Comparison of ENCODE assay signal across 7 mouse cellular contexts in genomic region chr10:81429605-81430061, GRCm38 (mm10). TPM values are rescaled to one million over a fixed set of nuclear protein-coding genes. Genes with fewer than 3 reads are reported as not detected.
DNase-seq lines count a peak whose midpoint lies in the region; ATAC-seq and TF ChIP-seq lines count a peak whose summit lies in the region.

No protein-coding gene starts in this region.

- peak overlapping the region; percentile 88 for H3K4me2 ChIP-seq in hindbrain, embryonic 16.5 days (ENCODE audit: low read length)
- peak overlapping the region; percentile 75 for H3K4me2 ChIP-seq in limb, embryonic 14.5 days (replicated peaks; ENCODE audit: low read depth, low read length, severe bottlenecking)
- H3K4me2 ChIP-seq in midbrain, embryonic 14.5 days (ENCODE audit: low read length) = peak overlapping the region; percentile 90

- H3K4me1 ChIP-seq in hindbrain, embryonic 16.5 days (ENCODE audit: control insufficient read depth, insufficient read depth, low read depth, low read length) = peaks cover 49% of the 10 kb centered on the region
- peaks cover 34% of the 10 kb centered on the region for H3K4me1 ChIP-seq in limb, embryonic 14.5 days (ENCODE audit: control insufficient read depth, insufficient read depth, low read length)
- H3K4me1 ChIP-seq in midbrain, embryonic 14.5 days (ENCODE audit: control insufficient read depth, insufficient read depth, low read length) = peaks cover 20% of the 10 kb centered on the region

- no peak for TF ChIP-seq POLR2A in limb, embryonic 14.5 days (IDR thresholded peaks at IDR 0.05; ENCODE audit: borderline replicate concordance, extremely low read depth, insufficient read depth, insufficient read length)

- H3K4me3 ChIP-seq in hindbrain, embryonic 16.5 days (ENCODE audit: low read length) = peak overlapping the region; percentile 82
- peak overlapping the region; percentile 77 for H3K4me3 ChIP-seq in limb, embryonic 14.5 days (replicated peaks; ENCODE audit: low read length)
- peak overlapping the region; percentile 82 for H3K4me3 ChIP-seq in midbrain, embryonic 14.5 days (replicated peaks; ENCODE audit: low read depth, low read length)

- DNase-seq in adipocyte (ENCODE audit: low spot score) = peak; percentile 85
- DNase-seq in cerebellum, postnatal 14 days = peak; percentile 67 to 71
- DNase-seq in gastrocnemius, adult 8-10 months (ENCODE audit: low spot score in 2 of 2) = peak; percentile 82 to 87
- DNase-seq in limb, embryonic 14.5 days (ENCODE audit: low spot score) = peak; percentile 91
- DNase-seq in midbrain, embryonic 14.5 days = peak; percentile 77
- DNase-seq in spleen, postnatal 10 days (ENCODE audit: low spot score in 2 of 2) = peak; percentile 74 to 90

- peak overlapping the region; percentile 87 for H3K9ac ChIP-seq in hindbrain, embryonic 16.5 days (ENCODE audit: low read depth, low read length)
- H3K9ac ChIP-seq in limb, embryonic 14.5 days (ENCODE audit: low read depth, low read length, severe bottlenecking) = peak overlapping the region; percentile 81
- peak overlapping the region; percentile 89 for H3K9ac ChIP-seq in midbrain, embryonic 14.5 days (replicated peaks; ENCODE audit: low read length)

- WGBS in hindbrain, embryonic 16.5 days = under 1% methylated on average over 20 of the region's 20 CpGs
- WGBS in limb, embryonic 14.5 days = under 1% methylated on average over 18 of the region's 20 CpGs
- 1% methylated on average over 20 of the region's 20 CpGs for WGBS in midbrain, embryonic 14.5 days

- H3K36me3 ChIP-seq in hindbrain, embryonic 16.5 days (ENCODE audit: control insufficient read depth, insufficient read depth, low read length) = no peaks in the 10 kb centered on the region
- no peaks in the 10 kb centered on the region for H3K36me3 ChIP-seq in limb, embryonic 14.5 days (ENCODE audit: control insufficient read depth, insufficient read depth, low read length)
- no peaks in the 10 kb centered on the region for H3K36me3 ChIP-seq in midbrain, embryonic 14.5 days (ENCODE audit: control insufficient read depth, insufficient read depth, low read length)

- no peaks in the 10 kb centered on the region; the same call in 1 of the 2 replicates for H3K9me3 ChIP-seq in hindbrain, embryonic 16.5 days (ENCODE audit: control insufficient read depth, low read length)
- no peaks in the 10 kb centered on the region for H3K9me3 ChIP-seq in limb, embryonic 14.5 days (ENCODE audit: control insufficient read depth, low read length)
- H3K9me3 ChIP-seq in midbrain, embryonic 14.5 days (ENCODE audit: control insufficient read depth, low read length) = no peaks in the 10 kb centered on the region

- ATAC-seq in hindbrain, embryonic 16.5 days = no peak
- no peak for ATAC-seq in limb, embryonic 14.5 days (ENCODE audit: low FRiP score, low read depth)
- 0 out of 2 replicates have a peak, but pooled peaks have one; percentile 1 for ATAC-seq in midbrain, embryonic 14.5 days (ENCODE audit: low FRiP score, low TSS enrichment)

- H3K27ac ChIP-seq in hindbrain, embryonic 16.5 days (ENCODE audit: low read depth, low read length) = peak overlapping the region; percentile 96
- H3K27ac ChIP-seq in limb, embryonic 14.5 days (replicated peaks; ENCODE audit: low read depth, low read length) = peak overlapping the region; percentile 85
- H3K27ac ChIP-seq in midbrain, embryonic 14.5 days (replicated peaks; ENCODE audit: low read depth, low read length) = peak overlapping the region; percentile 94

- peaks cover 12% of the 10 kb centered on the region for H3K27me3 ChIP-seq in hindbrain, embryonic 16.5 days (replicated peaks; ENCODE audit: control insufficient read depth, insufficient read depth, low read length)
- 0 out of 2 replicates have a peak, but pooled peaks cover 4% of the 10 kb centered on the region for H3K27me3 ChIP-seq in limb, embryonic 14.5 days (ENCODE audit: control insufficient read depth, insufficient read depth, low read length)
- H3K27me3 ChIP-seq in midbrain, embryonic 14.5 days (ENCODE audit: control insufficient read depth, insufficient read depth, low read length) = peaks cover 23% of the 10 kb centered on the region; the same call in 1 of the 2 replicates

RNA-seq across cellular contexts. Expression of gene Nfic, which starts 25.8 kb away (rescaled TPM):
- total RNA-seq in gastrocnemius, adult 8-10 months (2022) = 100 to 1,000 TPM; 223 to 267 (median 235) TPM
- polyA plus RNA-seq in hindbrain, embryonic 16.5 days (2015; fragmentation: Nextera tagmentation; extraction: Ambion mirVana) = 24.5 and 34.5 TPM in 2 replicates
- polyA plus RNA-seq in limb, embryonic 14.5 days (2012; rRNA removed) = 38.1 and 56.4 TPM in 2 replicates
- polyA plus RNA-seq in limb, embryonic 14.5 days (2014; fragmentation: Nextera tagmentation; extraction: Ambion mirVana) = 97.3 and 98.9 TPM in 2 replicates
- 11.2 and 13.7 TPM in 2 replicates for polyA plus RNA-seq in midbrain, embryonic 14.5 days (2014; fragmentation: Nextera tagmentation; extraction: Ambion mirVana)

RNA-seq across cellular contexts. Expression of gene Smim24, which starts 36.8 kb away (rescaled TPM):
- total RNA-seq in gastrocnemius, adult 8-10 months (2022) = not detected
- polyA plus RNA-seq in hindbrain, embryonic 16.5 days (2015; fragmentation: Nextera tagmentation; extraction: Ambion mirVana) = 1.6 and 2.3 TPM in 2 replicates
- 7.5 and 7.8 TPM in 2 replicates for polyA plus RNA-seq in limb, embryonic 14.5 days (2012; rRNA removed)
- polyA plus RNA-seq in limb, embryonic 14.5 days (2014; fragmentation: Nextera tagmentation; extraction: Ambion mirVana) = 4.3 and 4.6 TPM in 2 replicates
- polyA plus RNA-seq in midbrain, embryonic 14.5 days (2014; fragmentation: Nextera tagmentation; extraction: Ambion mirVana) = 1.0 and 1.2 TPM in 2 replicates

RNA-seq across cellular contexts. Expression of gene Gm48552, which starts 40.8 kb away (rescaled TPM):
- 1 to 10 TPM in 2 of 4 experiments, under 1 TPM in 1, not detected in 1; 0.43 to 1.1 (median 1.1) TPM for total RNA-seq in gastrocnemius, adult 8-10 months (2022)
- 1.5 and 2.2 TPM in 2 replicates for polyA plus RNA-seq in hindbrain, embryonic 16.5 days (2015; fragmentation: Nextera tagmentation; extraction: Ambion mirVana)
- 6.8 and 9.5 TPM in 2 replicates for polyA plus RNA-seq in limb, embryonic 14.5 days (2012; rRNA removed)
- polyA plus RNA-seq in limb, embryonic 14.5 days (2014; fragmentation: Nextera tagmentation; extraction: Ambion mirVana) = 0.99 and 1.2 TPM in 2 replicates
- 1.3 and 2.9 TPM in 2 replicates for polyA plus RNA-seq in midbrain, embryonic 14.5 days (2014; fragmentation: Nextera tagmentation; extraction: Ambion mirVana)

RNA-seq across cellular contexts. Expression of gene Gm48551, which starts 45.4 kb away (rescaled TPM):
- 1 to 10 TPM in 2 of 4 experiments, under 1 TPM in 2; 0.59 to 1.8 (median 1.1) TPM for total RNA-seq in gastrocnemius, adult 8-10 months (2022)
- polyA plus RNA-seq in hindbrain, embryonic 16.5 days (2015; fragmentation: Nextera tagmentation; extraction: Ambion mirVana) = 7.9 and 9.4 TPM in 2 replicates
- 4.3 and 5.0 TPM in 2 replicates for polyA plus RNA-seq in limb, embryonic 14.5 days (2012; rRNA removed)
- 1.1 and 2.9 TPM in 2 replicates for polyA plus RNA-seq in limb, embryonic 14.5 days (2014; fragmentation: Nextera tagmentation; extraction: Ambion mirVana)
- polyA plus RNA-seq in midbrain, embryonic 14.5 days (2014; fragmentation: Nextera tagmentation; extraction: Ambion mirVana) = 4.5 and 8.2 TPM in 2 replicates

RNA-seq across cellular contexts. Expression of gene Dohh, which starts 45.4 kb away (rescaled TPM):
- 10 to 100 TPM; 46.5 to 50.1 (median 47.4) TPM for total RNA-seq in gastrocnemius, adult 8-10 months (2022)
- polyA plus RNA-seq in hindbrain, embryonic 16.5 days (2015; fragmentation: Nextera tagmentation; extraction: Ambion mirVana) = 99.8 and 108 TPM in 2 replicates
- polyA plus RNA-seq in limb, embryonic 14.5 days (2012; rRNA removed) = 54.3 and 66.7 TPM in 2 replicates
- polyA plus RNA-seq in limb, embryonic 14.5 days (2014; fragmentation: Nextera tagmentation; extraction: Ambion mirVana) = 60.0 and 63.7 TPM in 2 replicates
- 59.5 and 79.6 TPM in 2 replicates for polyA plus RNA-seq in midbrain, embryonic 14.5 days (2014; fragmentation: Nextera tagmentation; extraction: Ambion mirVana)
